Mouse (Mus musculus) limb, embryonic 15.5 days (tissue): ENCODE data around the gene Msrb3. TPM values are rescaled to one million over a fixed set of nuclear protein-coding genes. Genes with fewer than 3 reads are reported as not detected.
"Not testable (repeated sequence)": the region's sequence is repeated elsewhere in the genome, so short reads cannot be mapped to it uniquely, and the experiment has no call there.

Source experiments
- ATAC-seq: fragments of 200-750 bp; cut with Nextera tagmentation; 2 replicates; pipeline ENCODE4 v1.8.0; 2017; ENCODE audit warnings: low read depth, moderate TSS enrichment; ENCODE audit not compliant: insufficient number of reproducible peaks, low FRiP score, low TSS enrichment
- H3K27ac ChIP-seq: fragments of 300-500 bp; sonication (generic); 2 replicates; pipeline ENCODE4 v1.5.1; 2015; ENCODE audit warnings: moderate library complexity, mild to moderate bottlenecking, inconsistent platforms
- H3K27me3 ChIP-seq: fragments of 300-500 bp; sonication (generic); 2 replicates; pipeline ENCODE4 v1.6.1; 2015; ENCODE audit warnings: inconsistent platforms
- H3K36me3 ChIP-seq: fragments of 300-500 bp; sonication (generic); 2 replicates; pipeline ENCODE4 v1.6.1; 2015; ENCODE audit warnings: inconsistent platforms
- H3K4me1 ChIP-seq: fragments of 300-500 bp; sonication (generic); 2 replicates; pipeline ENCODE4 v1.6.1; 2015; ENCODE audit warnings: inconsistent platforms
- H3K4me2 ChIP-seq: fragments of 300-500 bp; sonication (generic); 2 replicates; pipeline ENCODE4 v1.6.1; 2015; ENCODE audit warnings: mild to moderate bottlenecking, inconsistent platforms
- H3K4me3 ChIP-seq: fragments of 300-500 bp; sonication (generic); 2 replicates; pipeline ENCODE4 v1.5.1; 2015; ENCODE audit warnings: mild to moderate bottlenecking, inconsistent platforms
- H3K9ac ChIP-seq: fragments of 300-500 bp; sonication (generic); 2 replicates; pipeline ENCODE4 v1.6.1; 2015; ENCODE audit warnings: inconsistent platforms
- H3K9me3 ChIP-seq: fragments of 300-500 bp; sonication (generic); 2 replicates; pipeline ENCODE4 v1.6.1; 2016; ENCODE audit warnings: inconsistent platforms
- WGBS: fragments of 180-500 bp; shearing (Covaris S2); methylation state at CpG from one replicate; pipeline ENCODE4 v1.1.7; 2015; 5-methylcytosine and 5-hydroxymethylcytosine counted together
- polyA plus RNA-seq: library from polyadenylated mRNA; unstranded; fragments of >200 nt; fragmentation: Nextera tagmentation; extraction: Ambion mirVana; gene quantifications from 2 replicates; pipeline ENCODE4 v1.2.1, GENCODE M21; 2015

Msrb3 gene
- polyA plus RNA-seq, 1 experiment from 2014 or later, result 16.9 TPM

DNA sequence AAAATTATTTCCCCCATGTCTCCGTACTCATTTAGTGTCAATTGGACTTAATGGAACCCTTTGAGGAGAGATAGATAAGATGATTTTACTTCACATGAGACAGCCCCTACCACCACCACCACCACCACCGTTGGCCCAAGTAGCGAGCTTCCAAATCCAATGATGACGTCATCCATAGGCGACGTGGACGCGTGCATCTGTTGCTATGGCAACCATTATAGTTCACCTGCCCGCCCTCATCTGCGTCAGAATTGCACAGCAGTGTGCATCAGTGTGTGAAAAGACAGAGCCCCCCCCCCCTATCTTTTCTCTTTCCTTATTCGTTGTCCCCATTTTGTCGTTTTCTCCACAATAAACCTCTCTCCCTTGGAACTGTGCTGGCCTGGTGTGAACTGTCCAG, 135.9 kb downstream of the Msrb3 start:
- Histone ChIP-seq H3K27ac (no peak overlapping the region), H3K4me3 (no peak overlapping the region), H3K27me3 (no peaks in the 10 kb centered on the region), H3K4me1 (peaks cover 16% of the 10 kb centered on the region), H3K9me3 (no peaks in the 10 kb centered on the region), H3K36me3 (no peaks in the 10 kb centered on the region), H3K9ac (no peak overlapping the region), H3K4me2 (no peak overlapping the region)
- ATAC-seq, result no peak
- 90% methylated on average over 12 of the region's 12 CpGs for WGBS

DNA sequence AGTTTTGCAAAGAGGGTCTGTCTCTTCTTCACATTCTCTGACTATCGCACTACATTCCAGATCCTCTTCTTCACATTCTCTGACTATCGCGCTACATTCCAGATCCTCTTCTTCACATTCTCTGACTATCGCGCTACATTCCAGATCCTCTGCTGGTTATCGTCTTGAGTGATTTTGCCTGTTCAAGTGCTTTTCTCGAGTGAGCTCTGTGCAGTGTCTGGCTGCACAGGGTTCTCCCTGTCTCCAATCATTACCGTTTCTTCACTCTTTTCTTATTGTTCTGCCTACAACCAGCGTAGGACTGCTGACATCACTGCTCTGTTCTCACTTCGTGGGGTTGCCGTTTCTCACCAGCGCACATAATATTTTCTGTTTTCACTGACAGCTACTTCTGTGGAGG, 138.2 kb downstream of the Msrb3 start:
- no peak overlapping the region for H3K9ac ChIP-seq
- H3K4me3 ChIP-seq, result no peak overlapping the region
- H3K27ac ChIP-seq, result no peak overlapping the region
- H3K9me3 ChIP-seq, result no peaks in the 10 kb centered on the region
- WGBS, result 75% methylated on average over 12 of the region's 12 CpGs
- H3K4me2 ChIP-seq, result no peak overlapping the region
- peaks cover 16% of the 10 kb centered on the region for H3K4me1 ChIP-seq
- no peaks in the 10 kb centered on the region for H3K36me3 ChIP-seq
- ATAC-seq, result no peak
- no peaks in the 10 kb centered on the region for H3K27me3 ChIP-seq

DNA sequence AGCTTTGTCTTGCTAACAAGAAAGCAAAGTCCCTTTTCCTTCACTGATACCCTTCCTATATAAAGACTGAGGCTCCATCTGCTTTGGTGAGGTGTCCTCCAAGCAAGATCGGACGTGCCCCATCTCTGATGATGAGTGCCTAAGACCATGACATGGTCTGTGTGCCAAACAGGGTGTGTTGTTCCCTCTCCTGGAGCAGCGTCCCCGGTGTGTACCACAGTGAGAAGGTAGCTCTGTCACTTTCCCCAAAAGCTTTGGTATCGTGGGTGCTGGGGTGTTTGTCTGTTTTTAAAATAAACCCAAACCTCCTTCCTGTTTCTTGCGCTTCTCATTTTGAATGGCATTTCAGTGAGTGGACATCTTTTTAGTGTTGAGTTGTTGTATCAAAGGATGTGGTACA, 139.0 kb downstream of the Msrb3 start:
- no peak overlapping the region for H3K4me2 ChIP-seq
- no peak for ATAC-seq
- no peaks in the 10 kb centered on the region for H3K36me3 ChIP-seq
- 82% methylated on average over 6 of the region's 6 CpGs for WGBS
- peaks cover 16% of the 10 kb centered on the region for H3K4me1 ChIP-seq
- H3K9me3 ChIP-seq, result no peaks in the 10 kb centered on the region
- no peak overlapping the region for H3K9ac ChIP-seq
- no peak overlapping the region for H3K4me3 ChIP-seq
- no peaks in the 10 kb centered on the region for H3K27me3 ChIP-seq
- H3K27ac ChIP-seq, result no peak overlapping the region

GRCm38 (mm10) chr10:120752454-120752853, 146.4 kb downstream of the Msrb3 start:
- H3K4me2 ChIP-seq, result no peak overlapping the region
- no peak overlapping the region for H3K4me3 ChIP-seq
- 90% methylated on average over 5 of the region's 5 CpGs for WGBS
- H3K4me1 ChIP-seq, result peaks cover 13% of the 10 kb centered on the region
- peak overlapping the region; percentile 80; the same call in 1 of the 2 replicates for H3K27ac ChIP-seq
- no peak for ATAC-seq
- 0 out of 2 replicates have a peak, but pooled peaks cover 4% of the 10 kb centered on the region for H3K9me3 ChIP-seq
- H3K9ac ChIP-seq, result no peak overlapping the region
- no peaks in the 10 kb centered on the region for H3K36me3 ChIP-seq
- no peaks in the 10 kb centered on the region for H3K27me3 ChIP-seq

DNA sequence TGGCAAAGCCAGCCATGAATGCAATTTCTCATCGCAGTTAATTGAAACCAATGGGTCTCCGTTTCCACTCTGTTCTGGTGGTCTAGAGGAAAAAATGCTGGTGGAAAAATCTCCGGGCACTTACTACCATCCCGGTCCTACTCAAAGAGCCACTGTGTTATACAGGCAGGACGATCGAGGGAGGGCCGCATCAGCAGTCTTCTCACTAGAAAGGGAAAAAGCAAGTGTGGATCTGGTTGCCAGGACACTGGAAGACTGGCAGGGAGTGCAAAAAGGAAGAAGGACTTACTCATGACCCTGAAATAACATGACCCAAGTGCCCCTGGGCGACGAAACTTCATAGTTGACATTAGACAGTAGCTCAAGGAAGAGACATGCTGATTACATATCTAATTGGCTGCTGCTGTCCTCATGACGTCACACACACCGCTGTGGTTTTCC, 147.1 kb downstream of the Msrb3 start:
- Histone ChIP-seq H3K9ac (no peak overlapping the region), H3K27ac (peak overlapping the region; percentile 80), H3K4me3 (no peak overlapping the region), H3K4me2 (peak overlapping the region; percentile 26; the same call in 1 of the 2 replicates), H3K4me1 (peaks cover 13% of the 10 kb centered on the region), H3K36me3 (no peaks in the 10 kb centered on the region), H3K27me3 (no peaks in the 10 kb centered on the region), H3K9me3 (0 out of 2 replicates have a peak, but pooled peaks cover 4% of the 10 kb centered on the region)
- 43% methylated on average over 11 of the region's 11 CpGs for WGBS
- peak; percentile 83 for ATAC-seq

- Histone ChIP-seq H3K9ac (no peak overlapping the region), H3K27ac (peak overlapping the region; percentile 80), H3K36me3 (no peaks in the 10 kb centered on the region), H3K4me3 (no peak overlapping the region), H3K9me3 (0 out of 2 replicates have a peak, but pooled peaks cover 4% of the 10 kb centered on the region), H3K27me3 (no peaks in the 10 kb centered on the region), H3K4me1 (peaks cover 15% of the 10 kb centered on the region), H3K4me2 (peak overlapping the region; percentile 26; the same call in 1 of the 2 replicates)
- 25% methylated on average over 11 of the region's 11 CpGs for WGBS
- peak; percentile 92 for ATAC-seq
Observed at GRCm38 (mm10) chr10:120751295-120751722, 147.6 kb downstream of the Msrb3 start.

GRCm38 (mm10) chr10:120749556-120749955, 149.3 kb downstream of the Msrb3 start:
- not testable (repeated sequence) for H3K36me3 ChIP-seq, H3K27me3 ChIP-seq, H3K9ac ChIP-seq, H3K9me3 ChIP-seq, H3K4me3 ChIP-seq, H3K27ac ChIP-seq, H3K4me2 ChIP-seq, ATAC-seq
- H3K4me1 ChIP-seq, result peaks cover 30% of the 10 kb centered on the region
- 89% methylated on average over 5 of the region's 5 CpGs for WGBS

DNA sequence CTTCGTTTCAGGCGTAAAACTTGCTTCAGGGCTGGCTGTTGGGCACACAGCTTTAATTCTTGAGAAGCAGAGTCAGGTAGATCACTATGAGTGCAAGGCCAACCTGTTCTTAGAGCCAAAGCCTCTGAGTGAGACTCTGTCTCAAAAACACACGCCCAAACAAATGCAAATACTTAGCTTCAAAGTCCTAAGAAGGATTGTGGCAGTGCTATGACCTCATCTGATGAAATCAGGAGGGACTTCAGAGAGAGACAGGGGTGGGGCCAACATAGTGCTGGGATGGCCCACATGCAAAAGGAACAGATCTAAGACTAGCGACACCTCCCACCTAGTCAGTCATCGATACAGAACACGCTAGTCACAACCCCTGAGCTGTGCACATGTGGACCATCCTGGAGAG, 150.7 kb downstream of the Msrb3 start:
- 70% methylated on average over 6 of the region's 6 CpGs for WGBS
- Histone ChIP-seq H3K4me1 (peaks cover 33% of the 10 kb centered on the region), H3K9me3 (no peaks in the 10 kb centered on the region), H3K27me3 (no peaks in the 10 kb centered on the region), H3K36me3 (no peaks in the 10 kb centered on the region), H3K9ac (no peak overlapping the region), H3K27ac (no peak overlapping the region), H3K4me2 (no peak overlapping the region), H3K4me3 (no peak overlapping the region)
- ATAC-seq, result no peak

DNA sequence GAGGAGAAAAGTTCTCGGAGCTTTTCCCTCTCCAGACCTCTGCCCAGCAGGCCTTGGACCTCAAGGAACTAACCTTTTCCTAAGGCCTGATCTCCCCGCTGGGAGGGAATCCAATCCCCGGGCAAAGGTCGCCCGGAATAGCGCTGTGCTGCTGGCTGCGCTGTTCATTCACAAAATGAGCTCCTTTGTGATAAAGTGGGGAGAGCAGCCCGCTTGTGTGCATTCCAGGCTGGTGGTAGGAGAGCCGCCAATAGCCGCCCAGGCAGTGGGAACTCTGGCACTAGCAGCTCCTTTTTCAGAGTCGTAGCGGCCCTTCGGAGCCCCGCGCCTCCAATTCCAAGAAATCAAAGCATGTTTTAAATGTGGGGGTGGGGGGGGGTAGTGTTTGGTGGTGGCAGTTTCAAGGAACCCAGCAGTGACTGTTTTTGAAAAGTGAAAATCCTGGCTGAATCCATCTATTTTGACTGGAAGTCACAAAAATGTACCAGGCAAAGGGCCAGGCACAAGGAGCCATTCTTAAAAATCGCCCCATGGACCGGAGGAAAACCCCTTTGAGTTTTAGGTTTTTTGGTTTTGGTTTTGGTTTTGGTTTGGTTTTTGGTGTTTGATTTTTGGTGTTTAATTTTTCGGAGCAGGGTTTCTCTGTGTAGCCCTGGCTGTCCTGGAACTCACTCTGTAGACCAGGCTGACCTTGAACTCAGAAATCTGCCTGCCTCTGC, 153.6 kb downstream of the Msrb3 start:
- 6% methylated on average over 18 of the region's 18 CpGs for WGBS
- Histone ChIP-seq H3K4me3 (peak overlapping the region; percentile 37), H3K27ac (peak overlapping the region; percentile 88), H3K36me3 (no peaks in the 10 kb centered on the region), H3K9ac (0 out of 2 replicates have a peak overlapping the region, but pooled peaks have one; percentile 28), H3K4me2 (peak overlapping the region; percentile 64), H3K4me1 (peaks cover 22% of the 10 kb centered on the region), H3K9me3 (no peaks in the 10 kb centered on the region), H3K27me3 (no peaks in the 10 kb centered on the region)
- ATAC-seq, result peak; percentile 83

- WGBS, result 4% methylated on average over 15 of the region's 15 CpGs
- ATAC-seq, result 0 out of 2 replicates have a peak, but pooled peaks have one; percentile 9
Observed at GRCm38 (mm10) chr10:120744441-120745137, 154.3 kb downstream of the Msrb3 start.

DNA sequence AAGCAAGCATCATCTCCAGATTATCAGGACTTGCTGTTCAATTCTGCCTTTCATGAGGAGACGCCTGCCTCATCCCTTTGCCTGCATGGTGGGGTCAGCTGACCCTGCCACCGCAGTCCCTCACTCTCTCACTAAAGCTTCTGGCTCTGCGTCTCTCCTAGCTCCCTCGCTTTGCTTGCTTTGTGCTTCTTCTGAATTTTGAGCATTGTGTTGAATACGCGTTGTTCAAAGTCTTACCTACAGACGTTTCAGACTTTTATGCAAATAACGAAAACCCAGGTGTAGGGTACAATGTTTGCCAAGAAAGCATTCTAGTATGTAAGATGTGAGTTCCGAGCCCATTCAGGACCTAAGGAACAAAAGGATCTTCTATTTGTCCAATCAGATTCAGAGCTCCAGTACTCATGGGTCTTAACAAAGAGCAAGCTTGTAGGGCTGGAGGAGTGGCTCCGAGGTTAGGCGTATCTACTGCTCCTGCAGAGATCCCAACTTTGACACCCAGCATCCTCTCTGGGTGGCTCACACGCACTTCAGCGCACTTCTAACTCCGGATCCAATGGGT, 162.3 kb downstream of the Msrb3 start:
- H3K4me2 ChIP-seq, result no peak overlapping the region
- ATAC-seq, result no peak
- H3K27ac ChIP-seq, result no peak overlapping the region
- H3K9ac ChIP-seq, result no peak overlapping the region
- no peaks in the 10 kb centered on the region for H3K9me3 ChIP-seq
- peaks cover 3% of the 10 kb centered on the region; the same call in 1 of the 2 replicates for H3K27me3 ChIP-seq
- no peak overlapping the region for H3K4me3 ChIP-seq
- H3K36me3 ChIP-seq, result no peaks in the 10 kb centered on the region
- H3K4me1 ChIP-seq, result peaks cover 8% of the 10 kb centered on the region
- WGBS, result 39% methylated on average over 14 of the region's 14 CpGs

More at GRCm38 (mm10) chr10:120744441-120745137, 154.3 kb downstream of the Msrb3 start:
- H3K27ac ChIP-seq, result peak overlapping the region; percentile 88
- H3K4me1 ChIP-seq, result peaks cover 22% of the 10 kb centered on the region
- 0 out of 2 replicates have a peak overlapping the region, but pooled peaks have one; percentile 28 for H3K9ac ChIP-seq
- H3K4me3 ChIP-seq, result peak overlapping the region; percentile 37
- H3K4me2 ChIP-seq, result peak overlapping the region; percentile 64
- no peaks in the 10 kb centered on the region for H3K27me3 ChIP-seq
- H3K36me3 ChIP-seq, result no peaks in the 10 kb centered on the region
- no peaks in the 10 kb centered on the region for H3K9me3 ChIP-seq
